Mouse (Mus musculus): Measurements from ENCODE around the gene Tc2n. TPM values are rescaled to one million over a fixed set of nuclear protein-coding genes. Genes with fewer than 3 reads are reported as not detected.

The Tc2n gene
- total RNA-seq (2021): under 1 TPM; 0.19 to 0.23 TPM
- long read RNA-seq, experiment 1: 0 reads
- long read RNA-seq, experiment 2: 0 reads

GRCm38 (mm10) chr12:101718054-101718754, at the start of gene Tc2n:
Tc2n (minus strand) TSS chr12:101718523.
- intact Hi-C loops (cut with DNase I): no loop called here

GRCm38 (mm10) chr12:101767306-101768053, 49.2 kb upstream of the Tc2n start:
- no peak for TF ChIP-seq CTCF (IDR thresholded peaks at IDR 0.05)
- Histone ChIP-seq H3K4me3 (no peak overlapping the region), H3K27ac (no peak overlapping the region)
- intact Hi-C loops (cut with DNase I): no loop called here
- DNase-seq (ENCODE audit: extremely low spot score in 1 of 2, low spot score in 2 of 2): no peak

More at GRCm38 (mm10) chr12:101718054-101718754, at the start of gene Tc2n:
- Histone ChIP-seq H3K27ac (no peak within 1 kb of the TSS), H3K4me3 (peak within 1 kb of the TSS; percentile 59)
- peak; percentile 13 to 21 for DNase-seq (ENCODE audit: extremely low spot score in 1 of 2, low spot score in 2 of 2)
- TF ChIP-seq CTCF (IDR thresholded peaks at IDR 0.05): no peak

GRCm38 (mm10) chr12:101766228-101766852, 48.0 kb upstream of the Tc2n start:
- Histone ChIP-seq H3K27ac (no peak overlapping the region), H3K4me3 (no peak overlapping the region)
- no peak for DNase-seq (ENCODE audit: extremely low spot score in 1 of 2, low spot score in 2 of 2)
- intact Hi-C loops (cut with DNase I): no loop called here
- no peak for TF ChIP-seq CTCF (IDR thresholded peaks at IDR 0.05)

- TF ChIP-seq CTCF (IDR thresholded peaks at IDR 0.05): no peak
- no peak overlapping the region for H3K4me3 ChIP-seq
- intact Hi-C loops (cut with DNase I): no loop called here
- no peak overlapping the region for H3K27ac ChIP-seq
- DNase-seq (ENCODE audit: extremely low spot score in 1 of 2, low spot score in 2 of 2): no peak
Observed at GRCm38 (mm10) chr12:101764870-101765269, 46.5 kb upstream of the Tc2n start.

GRCm38 (mm10) chr12:101763065-101763464, 44.7 kb upstream of the Tc2n start:
- no peak for TF ChIP-seq CTCF (IDR thresholded peaks at IDR 0.05)
- no peak for DNase-seq (ENCODE audit: extremely low spot score in 1 of 2, low spot score in 2 of 2)
- Histone ChIP-seq H3K4me3 (no peak overlapping the region), H3K27ac (no peak overlapping the region)
- intact Hi-C loops (cut with DNase I): no loop called here

GRCm38 (mm10) chr12:101762054-101762453, 43.7 kb upstream of the Tc2n start:
- no peak overlapping the region for H3K4me3 ChIP-seq
- intact Hi-C loops (cut with DNase I): no loop called here
- TF ChIP-seq CTCF (IDR thresholded peaks at IDR 0.05): no peak; the same call in 1 of the 2 replicates
- H3K27ac ChIP-seq: no peak overlapping the region
- no peak for DNase-seq (ENCODE audit: extremely low spot score in 1 of 2, low spot score in 2 of 2)

- TF ChIP-seq CTCF (IDR thresholded peaks at IDR 0.05): no peak
- intact Hi-C loops (cut with DNase I): no loop called here
- no peak overlapping the region for H3K4me3 ChIP-seq
- H3K27ac ChIP-seq: no peak overlapping the region
- DNase-seq (ENCODE audit: extremely low spot score in 1 of 2, low spot score in 2 of 2): no peak
Observed at GRCm38 (mm10) chr12:101759440-101760045, 41.2 kb upstream of the Tc2n start.

- Histone ChIP-seq H3K27ac (no peak overlapping the region), H3K4me3 (no peak overlapping the region)
- no peak for TF ChIP-seq CTCF (IDR thresholded peaks at IDR 0.05)
- DNase-seq (ENCODE audit: extremely low spot score in 1 of 2, low spot score in 2 of 2): no peak
- intact Hi-C loops (cut with DNase I): no loop called here
Observed at GRCm38 (mm10) chr12:101758698-101759097, 40.4 kb upstream of the Tc2n start.

- no peak for TF ChIP-seq CTCF (IDR thresholded peaks at IDR 0.05)
- no peak for DNase-seq (ENCODE audit: extremely low spot score in 1 of 2, low spot score in 2 of 2)
- intact Hi-C loops (cut with DNase I): no loop called here
- H3K4me3 ChIP-seq: no peak overlapping the region
- H3K27ac ChIP-seq: no peak overlapping the region
Observed at GRCm38 (mm10) chr12:101742375-101742774, 24.1 kb upstream of the Tc2n start.

- TF ChIP-seq CTCF (IDR thresholded peaks at IDR 0.05): no peak
- no peak overlapping the region for H3K27ac ChIP-seq
- no peak for DNase-seq (ENCODE audit: extremely low spot score in 1 of 2, low spot score in 2 of 2)
- intact Hi-C loops (cut with DNase I): no loop called here
- no peak overlapping the region for H3K4me3 ChIP-seq
Observed at GRCm38 (mm10) chr12:101740486-101740885, 22.2 kb upstream of the Tc2n start.

- Histone ChIP-seq H3K27ac (no peak overlapping the region), H3K4me3 (no peak overlapping the region)
- TF ChIP-seq CTCF (IDR thresholded peaks at IDR 0.05): no peak
- intact Hi-C loops (cut with DNase I): no loop called here
- no peak for DNase-seq (ENCODE audit: extremely low spot score in 1 of 2, low spot score in 2 of 2)
Observed at GRCm38 (mm10) chr12:101740045-101740444, 21.7 kb upstream of the Tc2n start.

GRCm38 (mm10) chr12:101718755-101719150, 430 bp upstream of the Tc2n start:
- H3K4me3 ChIP-seq: peak overlapping the region; percentile 59; the same call in 1 of the 2 replicates
- no peak for TF ChIP-seq CTCF (IDR thresholded peaks at IDR 0.05)
- intact Hi-C loops (cut with DNase I): no loop called here
- no peak overlapping the region for H3K27ac ChIP-seq
- DNase-seq (ENCODE audit: extremely low spot score in 1 of 2, low spot score in 2 of 2): no peak

Data from left cerebral cortex, adult 2 months (tissue).